10 mouse cellular contexts compared by ENCODE assay signal in the genomic region with DNA sequence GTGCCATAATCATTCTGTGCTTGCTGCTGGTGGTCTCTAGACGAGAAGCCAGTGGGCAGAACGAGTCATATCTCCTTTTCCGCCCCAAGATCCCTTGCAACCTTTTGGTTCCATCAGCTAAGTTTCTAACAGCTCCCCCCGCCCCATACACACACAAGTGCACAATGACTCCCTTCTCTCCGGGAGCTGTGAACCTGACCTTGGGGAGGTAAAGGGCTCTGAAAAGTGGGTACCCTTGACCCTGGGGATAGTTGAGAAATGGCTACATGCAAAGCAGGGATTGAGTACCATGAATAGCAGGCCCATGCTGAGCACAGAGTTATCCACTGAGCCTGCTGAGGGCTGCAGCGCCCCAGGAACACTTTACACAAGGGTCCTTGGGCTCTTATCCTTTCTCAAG. TPM values are rescaled to one million over a fixed set of nuclear protein-coding genes. Genes with fewer than 3 reads are reported as not detected.
DNase-seq lines count a peak whose midpoint lies in the region; ATAC-seq and TF ChIP-seq lines count a peak whose summit lies in the region.
"Had no signal": no experiment of that assay in that cellular context is flagged by ENCODE, and none has a peak within 500 bp of the region (broad histone marks: within the 10 kb centered on the region; RNA-seq: fewer than 3 reads in every experiment).

No protein-coding gene starts in this region.

- no peak overlapping the region for H3K9ac ChIP-seq in kidney, embryonic 15.5 days
- H3K9ac ChIP-seq in embryonic facial prominence, embryonic 11.5 days (replicated peaks; ENCODE audit: low read length) = peak overlapping the region; percentile 14; the same call in 1 of the 2 replicates
- no peak overlapping the region for H3K9ac ChIP-seq in intestine, postnatal 0 days (ENCODE audit: low read depth, low read length)

- intact Hi-C loops in left cerebral cortex, postnatal 10 days (cut with DNase I) = loop anchor here (5.0 to 10.0 kb wide), 2 partner anchors 178 to 265 kb away; a partner anchor contains a TSS

- peak overlapping the region; percentile 85 for H3K27ac ChIP-seq in kidney, embryonic 15.5 days
- H3K27ac ChIP-seq in embryonic facial prominence, embryonic 11.5 days (replicated peaks; ENCODE audit: low read depth, low read length) = peak overlapping the region; percentile 74
- peak overlapping the region; percentile 70 for H3K27ac ChIP-seq in intestine, postnatal 0 days (ENCODE audit: low read depth, low read length)

- peaks cover 32% of the 10 kb centered on the region for H3K4me1 ChIP-seq in kidney, embryonic 15.5 days
- peaks cover 13% of the 10 kb centered on the region for H3K4me1 ChIP-seq in embryonic facial prominence, embryonic 11.5 days (ENCODE audit: control insufficient read depth, insufficient read depth, low read length)
- peaks cover 3% of the 10 kb centered on the region; the same call in 1 of the 2 replicates for H3K4me1 ChIP-seq in intestine, postnatal 0 days (replicated peaks; ENCODE audit: control insufficient read depth, insufficient read depth, low read length)

- ATAC-seq in kidney, embryonic 15.5 days (replicated peaks; ENCODE audit: low FRiP score) = no peak
- ATAC-seq in embryonic facial prominence, embryonic 11.5 days (replicated peaks; ENCODE audit: insufficient number of reproducible peaks, low FRiP score, low TSS enrichment, low read depth) = no peak
- no peak for ATAC-seq in intestine, postnatal 0 days

- no peaks in the 10 kb centered on the region for H3K36me3 ChIP-seq in kidney, embryonic 15.5 days
- H3K36me3 ChIP-seq in embryonic facial prominence, embryonic 11.5 days (replicated peaks; ENCODE audit: control insufficient read depth, insufficient read depth, low read depth, low read length) = no peaks in the 10 kb centered on the region
- no peaks in the 10 kb centered on the region for H3K36me3 ChIP-seq in intestine, postnatal 0 days (ENCODE audit: control insufficient read depth, insufficient read depth)

- H3K27me3 ChIP-seq in kidney, embryonic 15.5 days = no peaks in the 10 kb centered on the region
- no peaks in the 10 kb centered on the region for H3K27me3 ChIP-seq in embryonic facial prominence, embryonic 11.5 days (ENCODE audit: control insufficient read depth, insufficient read depth, low read length)
- no peaks in the 10 kb centered on the region for H3K27me3 ChIP-seq in intestine, postnatal 0 days (replicated peaks; ENCODE audit: control insufficient read depth, insufficient read depth, low read length)

- DNase-seq in kidney, postnatal 4 days = no peak
- peak; percentile 11 for DNase-seq in ZHBTc4 (ENCODE audit: low read depth, low spot score)
- no peak for DNase-seq in embryonic facial prominence, embryonic 11.5 days (ENCODE audit: low spot score)
- no peak for DNase-seq in spleen, adult 18-20 months
- no peak for DNase-seq in left cerebral cortex, postnatal 10 days (ENCODE audit: extremely low spot score in 1 of 2, low spot score in 2 of 2)
- no peak for DNase-seq in MN1 (ENCODE audit: low spot score)

- H3K9me3 ChIP-seq in kidney, embryonic 15.5 days (replicated peaks) = no peaks in the 10 kb centered on the region
- H3K9me3 ChIP-seq in embryonic facial prominence, embryonic 11.5 days (replicated peaks; ENCODE audit: control insufficient read depth, low read length) = no peaks in the 10 kb centered on the region
- no peaks in the 10 kb centered on the region for H3K9me3 ChIP-seq in intestine, postnatal 0 days (ENCODE audit: control insufficient read depth)

- WGBS in kidney, embryonic 15.5 days = 66% methylated on average over 6 of the region's 6 CpGs
- 66% methylated on average over 6 of the region's 6 CpGs for WGBS in embryonic facial prominence, embryonic 11.5 days
- WGBS in intestine, postnatal 0 days = 57% methylated on average over 6 of the region's 6 CpGs

- H3K4me3 ChIP-seq in kidney, embryonic 15.5 days (replicated peaks) = no peak overlapping the region
- H3K4me3 ChIP-seq in embryonic facial prominence, embryonic 11.5 days (ENCODE audit: low read depth, low read length) = no peak overlapping the region
- no peak overlapping the region for H3K4me3 ChIP-seq in intestine, postnatal 0 days (ENCODE audit: low read depth, low read length)

- TF ChIP-seq CTCF in intestine, postnatal 0 days (IDR thresholded peaks at IDR 0.05; ENCODE audit: low read depth) = no peak

- no peak overlapping the region; the same call in 1 of the 2 replicates for H3K4me2 ChIP-seq in kidney, embryonic 15.5 days
- no peak overlapping the region for H3K4me2 ChIP-seq in embryonic facial prominence, embryonic 11.5 days (ENCODE audit: low read depth, low read length)
- H3K4me2 ChIP-seq in intestine, postnatal 0 days (replicated peaks; ENCODE audit: low read depth) = 0 out of 2 replicates have a peak overlapping the region, but pooled peaks have one; percentile 45

RNA-seq across cellular contexts. Expression of a gene that starts 6.4 kb away (rescaled TPM):
- 75.3 and 112 TPM in 2 replicates for polyA plus RNA-seq in kidney, embryonic 15.5 days (2015; fragmentation: Nextera tagmentation; extraction: Ambion mirVana)
- polyA plus RNA-seq in embryonic facial prominence, embryonic 11.5 days (2014; fragmentation: Nextera tagmentation; extraction: Ambion mirVana) = 18.5 and 19.8 TPM in 2 replicates
- polyA plus RNA-seq in intestine, postnatal 0 days (2015; fragmentation: Nextera tagmentation; extraction: Ambion mirVana) = 112 and 113 TPM in 2 replicates
- 10 to 100 TPM; 32.0 to 34.3 TPM for total RNA-seq in left cerebral cortex, postnatal 10 days (2021)
- total RNA-seq: granulocyte monocyte progenitor cell, adult 5-6 weeks; megakaryocyte-erythroid progenitor cell, adult 5-6 weeks had no signal
